Mouse (Mus musculus): ENCODE results near the gene Sun2. TPM values are rescaled to one million over a fixed set of nuclear protein-coding genes. Genes with fewer than 3 reads are reported as not detected.

The Sun2 gene
- total and polyA plus RNA-seq, 3 experiments = 57.9 to 96.7 (median 83.3) TPM

DNA sequence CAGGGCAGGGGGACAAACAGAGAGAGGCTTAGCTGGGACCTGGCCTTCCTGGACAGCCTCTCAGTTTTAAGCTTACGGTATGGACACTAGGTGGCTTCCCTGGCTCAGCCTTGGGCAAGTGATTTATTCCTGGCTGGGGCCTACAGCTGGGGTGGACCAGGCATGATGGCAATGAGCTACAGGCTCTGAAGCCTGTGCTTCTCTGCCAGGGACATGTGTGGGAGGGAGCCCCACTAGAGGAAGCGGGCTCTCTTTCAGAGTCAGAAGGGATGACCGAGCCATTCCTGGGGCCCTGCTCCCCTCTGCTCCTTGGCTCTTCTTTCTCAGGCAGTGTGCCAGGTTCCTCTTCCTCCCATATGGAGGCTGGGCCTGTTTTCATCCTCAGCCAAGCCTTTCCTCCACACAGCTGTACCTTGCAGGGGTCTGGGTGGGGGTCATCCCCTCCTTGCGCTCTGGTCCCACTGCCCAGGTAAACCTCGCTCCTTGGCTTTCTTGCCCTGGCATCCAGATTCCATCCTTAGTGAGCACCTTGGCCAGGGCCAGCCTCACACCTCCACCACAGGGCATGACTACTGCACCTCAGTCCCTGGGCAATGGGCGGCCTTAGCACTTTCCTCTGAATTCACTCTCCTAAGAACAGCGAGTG lies 21.4 kb upstream of the Sun2 start:
- intact Hi-C loops (cut with DNase I) = no loop called here
- peak in 1 of 2 experiments; percentile 22 for DNase-seq
- Histone ChIP-seq H3K4me3 (no peak overlapping the region), H3K79me2 (replicated peaks; ENCODE audit: control insufficient read depth, insufficient read depth, low read length) (no peaks in the 10 kb centered on the region), H3K36me3 (ENCODE audit: control insufficient read depth, insufficient read depth, low read length) (no peaks in the 10 kb centered on the region), H3K4me1 (ENCODE audit: control insufficient read depth, insufficient read depth, low read length) (peaks cover 16% of the 10 kb centered on the region), H3K27me3 (ENCODE audit: control insufficient read depth, insufficient read depth, low read length) (no peaks in the 10 kb centered on the region), H3K9ac (ENCODE audit: low read depth, low read length) (no peak overlapping the region), H3K27ac (no peak overlapping the region)
- TF ChIP-seq CTCF (IDR thresholded peaks at IDR 0.05) = 0 out of 2 replicates have a peak, but pooled peaks have one; percentile 16
- no peak for TF ChIP-seq POLR2A (IDR thresholded peaks at IDR 0.05; ENCODE audit: insufficient read depth, low read depth, low read length)
- no peak for TF ChIP-seq EP300 (IDR thresholded peaks at IDR 0.05; ENCODE audit: insufficient read depth, low read depth, low read length)
- 76% methylated on average over 7 of the region's 7 CpGs for WGBS

DNA sequence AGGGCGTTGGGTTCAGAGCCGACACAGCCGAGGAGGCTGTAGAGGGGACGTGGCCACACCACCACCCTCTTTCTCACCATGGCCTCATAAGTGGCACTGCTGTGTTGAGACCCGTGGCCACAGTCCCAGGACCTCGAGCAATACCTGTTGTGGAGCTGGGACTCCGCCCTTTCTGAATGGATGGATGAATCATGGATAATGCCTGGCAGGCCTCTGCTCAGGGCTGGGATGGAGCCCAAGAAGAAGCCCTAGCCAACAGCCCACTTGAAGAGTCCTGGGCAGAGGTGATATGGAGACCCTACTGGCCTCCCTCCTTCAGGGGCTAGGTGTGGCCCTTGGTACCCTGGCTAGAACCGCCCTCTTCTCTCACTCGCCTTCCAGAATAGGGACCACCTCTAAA lies 20.7 kb upstream of the Sun2 start:
- TF ChIP-seq EP300 (IDR thresholded peaks at IDR 0.05; ENCODE audit: insufficient read depth, low read depth, low read length) (no peak), POLR2A (IDR thresholded peaks at IDR 0.05; ENCODE audit: insufficient read depth, low read depth, low read length) (no peak), CTCF (IDR thresholded peaks at IDR 0.05) (no peak)
- no peaks in the 10 kb centered on the region for H3K36me3 ChIP-seq (ENCODE audit: control insufficient read depth, insufficient read depth, low read length)
- H3K4me1 ChIP-seq (ENCODE audit: control insufficient read depth, insufficient read depth, low read length) = peaks cover 11% of the 10 kb centered on the region
- H3K27ac ChIP-seq = no peak overlapping the region
- no peak overlapping the region for H3K9ac ChIP-seq (ENCODE audit: low read depth, low read length)
- 91% methylated on average over 9 of the region's 9 CpGs for WGBS
- H3K27me3 ChIP-seq (ENCODE audit: control insufficient read depth, insufficient read depth, low read length) = no peaks in the 10 kb centered on the region
- no peaks in the 10 kb centered on the region for H3K79me2 ChIP-seq (replicated peaks; ENCODE audit: control insufficient read depth, insufficient read depth, low read length)
- intact Hi-C loops (cut with DNase I) = no loop called here
- H3K4me3 ChIP-seq = no peak overlapping the region
- DNase-seq = no peak

DNA sequence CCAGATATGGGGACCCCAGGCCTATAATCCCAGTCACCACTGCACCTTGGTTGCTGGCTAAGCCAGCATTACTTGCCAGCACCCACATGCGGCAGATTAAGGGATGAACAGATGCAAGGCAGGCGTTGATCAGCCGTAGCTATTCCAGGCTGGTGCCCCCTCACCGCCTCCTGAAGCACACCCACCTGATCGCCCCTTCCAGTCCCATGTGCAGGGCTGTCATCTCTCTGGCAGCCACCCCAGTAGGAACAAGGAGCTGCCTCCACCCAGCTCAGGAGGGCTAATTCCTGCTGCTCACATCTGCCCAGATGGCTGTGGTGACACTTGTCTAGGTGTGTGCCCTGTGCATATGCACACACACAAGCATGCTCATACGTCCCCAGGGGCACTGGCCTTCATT lies 18.6 kb upstream of the Sun2 start:
- intact Hi-C loops (cut with DNase I) = no loop called here
- 92% methylated on average over 6 of the region's 6 CpGs for WGBS

DNA sequence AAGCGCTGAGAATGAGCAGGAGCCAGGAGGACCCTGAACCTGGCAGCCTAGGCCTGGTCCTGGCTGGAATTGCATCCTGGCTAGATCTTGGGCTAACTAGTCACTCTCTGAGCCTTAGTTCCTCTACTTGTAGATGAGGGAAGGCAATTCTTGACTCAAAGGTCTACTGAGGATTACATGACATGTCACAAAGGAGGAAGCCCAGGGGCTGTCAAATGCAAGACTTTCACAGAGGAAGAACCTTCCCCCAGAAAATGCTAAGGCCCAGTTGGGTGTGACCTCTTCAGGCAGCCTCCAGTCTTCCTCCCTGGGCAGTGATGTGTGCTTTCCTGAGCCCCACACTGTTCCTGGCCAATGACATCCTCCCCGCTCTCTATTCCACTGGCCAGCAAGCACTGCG lies 14.8 kb upstream of the Sun2 start:
- H3K4me3 ChIP-seq = no peak overlapping the region
- intact Hi-C loops (cut with DNase I) = no loop called here
- no peak overlapping the region for H3K27ac ChIP-seq
- TF ChIP-seq EP300 (IDR thresholded peaks at IDR 0.05; ENCODE audit: insufficient read depth, low read depth, low read length) = no peak
- no peak for TF ChIP-seq CTCF (IDR thresholded peaks at IDR 0.05)
- no peak for TF ChIP-seq POLR2A (IDR thresholded peaks at IDR 0.05; ENCODE audit: insufficient read depth, low read depth, low read length)
- no peaks in the 10 kb centered on the region for H3K79me2 ChIP-seq (replicated peaks; ENCODE audit: control insufficient read depth, insufficient read depth, low read length)
- peaks cover 3% of the 10 kb centered on the region; the same call in 1 of the 2 replicates for H3K4me1 ChIP-seq (ENCODE audit: control insufficient read depth, insufficient read depth, low read length)
- no peaks in the 10 kb centered on the region for H3K36me3 ChIP-seq (ENCODE audit: control insufficient read depth, insufficient read depth, low read length)
- no peak overlapping the region for H3K9ac ChIP-seq (ENCODE audit: low read depth, low read length)
- 88% methylated on average over 3 of the region's 3 CpGs for WGBS
- H3K27me3 ChIP-seq (ENCODE audit: control insufficient read depth, insufficient read depth, low read length) = no peaks in the 10 kb centered on the region
- no peak for DNase-seq

More for the DNA sequence above, 18.6 kb upstream of the Sun2 start:
- no peak overlapping the region for H3K9ac ChIP-seq (ENCODE audit: low read depth, low read length)
- peaks cover 10% of the 10 kb centered on the region for H3K4me1 ChIP-seq (ENCODE audit: control insufficient read depth, insufficient read depth, low read length)
- TF ChIP-seq CTCF (IDR thresholded peaks at IDR 0.05) (no peak), POLR2A (IDR thresholded peaks at IDR 0.05; ENCODE audit: insufficient read depth, low read depth, low read length) (no peak), EP300 (IDR thresholded peaks at IDR 0.05; ENCODE audit: insufficient read depth, low read depth, low read length) (no peak)
- no peak for DNase-seq
- H3K27me3 ChIP-seq (ENCODE audit: control insufficient read depth, insufficient read depth, low read length) = no peaks in the 10 kb centered on the region
- H3K79me2 ChIP-seq (replicated peaks; ENCODE audit: control insufficient read depth, insufficient read depth, low read length) = no peaks in the 10 kb centered on the region
- H3K27ac ChIP-seq = no peak overlapping the region
- H3K36me3 ChIP-seq (ENCODE audit: control insufficient read depth, insufficient read depth, low read length) = no peaks in the 10 kb centered on the region
- no peak overlapping the region for H3K4me3 ChIP-seq

DNA sequence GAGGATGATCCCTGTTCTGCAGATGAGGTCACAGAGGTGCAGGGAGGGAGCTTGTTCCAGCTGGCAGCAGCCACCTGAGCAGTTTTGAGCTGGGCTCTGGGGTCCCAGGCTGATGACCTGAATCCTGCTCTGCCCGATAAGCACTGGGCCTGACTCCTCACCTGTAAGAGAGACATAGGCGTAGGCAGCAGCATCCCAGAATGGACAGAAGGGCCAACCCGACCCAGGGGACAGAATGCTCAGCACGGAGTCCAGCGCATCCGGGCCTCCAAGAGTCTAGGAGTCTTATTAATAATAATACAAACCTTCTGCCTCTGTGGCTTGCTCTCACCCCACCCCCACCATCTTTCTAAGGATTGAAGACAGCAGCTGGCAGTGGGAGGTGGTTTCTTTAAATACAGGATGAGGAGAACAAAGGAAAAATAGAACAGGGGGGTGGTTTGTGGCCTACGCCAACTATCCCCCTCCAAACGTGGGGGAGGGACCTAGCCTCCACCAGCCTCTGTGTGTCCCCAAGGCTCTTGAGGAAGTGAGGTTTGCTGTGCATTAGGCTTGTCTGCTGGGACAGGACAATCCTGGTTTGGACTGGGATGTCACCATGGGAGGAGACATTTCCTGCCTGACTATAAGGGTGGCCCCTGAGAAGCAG lies 13.8 kb upstream of the Sun2 start:
- Histone ChIP-seq H3K36me3 (ENCODE audit: control insufficient read depth, insufficient read depth, low read length) (no peaks in the 10 kb centered on the region), H3K9ac (ENCODE audit: low read depth, low read length) (no peak overlapping the region), H3K4me3 (no peak overlapping the region), H3K79me2 (replicated peaks; ENCODE audit: control insufficient read depth, insufficient read depth, low read length) (no peaks in the 10 kb centered on the region), H3K4me1 (ENCODE audit: control insufficient read depth, insufficient read depth, low read length) (peaks cover 3% of the 10 kb centered on the region; the same call in 1 of the 2 replicates), H3K27me3 (ENCODE audit: control insufficient read depth, insufficient read depth, low read length) (no peaks in the 10 kb centered on the region), H3K27ac (no peak overlapping the region)
- TF ChIP-seq EP300 (IDR thresholded peaks at IDR 0.05; ENCODE audit: insufficient read depth, low read depth, low read length) = no peak
- TF ChIP-seq CTCF (IDR thresholded peaks at IDR 0.05) = no peak
- no peak for TF ChIP-seq POLR2A (IDR thresholded peaks at IDR 0.05; ENCODE audit: insufficient read depth, low read depth, low read length)
- no peak for DNase-seq
- 51% methylated on average over 8 of the region's 8 CpGs for WGBS
- intact Hi-C loops (cut with DNase I) = no loop called here

DNA sequence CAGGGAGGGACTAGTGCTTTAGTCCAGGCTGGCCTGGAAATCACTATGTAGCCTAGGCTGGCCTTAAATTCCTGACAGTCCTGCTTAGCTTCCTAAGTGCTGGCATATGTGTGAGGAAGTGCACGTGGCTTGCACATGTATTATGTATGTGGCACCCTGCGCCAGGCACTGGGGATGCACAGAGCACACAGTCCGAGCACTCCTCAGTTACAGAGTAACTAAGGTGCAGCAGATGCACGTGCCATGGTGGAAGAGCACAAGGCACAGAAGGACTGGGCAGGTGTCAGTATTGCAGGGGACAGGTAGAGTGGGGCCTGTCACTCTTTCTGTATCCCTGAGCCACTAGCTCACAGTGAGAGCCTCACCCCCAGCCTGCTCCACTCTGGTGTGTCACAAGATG lies 12.8 kb upstream of the Sun2 start:
- no peak for DNase-seq
- H3K9ac ChIP-seq (ENCODE audit: low read depth, low read length) = no peak overlapping the region
- no peaks in the 10 kb centered on the region for H3K27me3 ChIP-seq (ENCODE audit: control insufficient read depth, insufficient read depth, low read length)
- no peak for TF ChIP-seq POLR2A (IDR thresholded peaks at IDR 0.05; ENCODE audit: insufficient read depth, low read depth, low read length)
- no peak for TF ChIP-seq CTCF (IDR thresholded peaks at IDR 0.05)
- no peak for TF ChIP-seq EP300 (IDR thresholded peaks at IDR 0.05; ENCODE audit: insufficient read depth, low read depth, low read length)
- WGBS = 91% methylated on average over 4 of the region's 4 CpGs
- H3K4me1 ChIP-seq (ENCODE audit: control insufficient read depth, insufficient read depth, low read length) = peaks cover 3% of the 10 kb centered on the region; the same call in 1 of the 2 replicates
- H3K27ac ChIP-seq = no peak overlapping the region
- no peak overlapping the region for H3K4me3 ChIP-seq
- intact Hi-C loops (cut with DNase I) = no loop called here
- no peaks in the 10 kb centered on the region for H3K79me2 ChIP-seq (replicated peaks; ENCODE audit: control insufficient read depth, insufficient read depth, low read length)
- no peaks in the 10 kb centered on the region for H3K36me3 ChIP-seq (ENCODE audit: control insufficient read depth, insufficient read depth, low read length)

Data from heart, adult 2 months (tissue).